Mouse (Mus musculus): ENCODE results near the gene Dera.

Dera gene

DNA sequence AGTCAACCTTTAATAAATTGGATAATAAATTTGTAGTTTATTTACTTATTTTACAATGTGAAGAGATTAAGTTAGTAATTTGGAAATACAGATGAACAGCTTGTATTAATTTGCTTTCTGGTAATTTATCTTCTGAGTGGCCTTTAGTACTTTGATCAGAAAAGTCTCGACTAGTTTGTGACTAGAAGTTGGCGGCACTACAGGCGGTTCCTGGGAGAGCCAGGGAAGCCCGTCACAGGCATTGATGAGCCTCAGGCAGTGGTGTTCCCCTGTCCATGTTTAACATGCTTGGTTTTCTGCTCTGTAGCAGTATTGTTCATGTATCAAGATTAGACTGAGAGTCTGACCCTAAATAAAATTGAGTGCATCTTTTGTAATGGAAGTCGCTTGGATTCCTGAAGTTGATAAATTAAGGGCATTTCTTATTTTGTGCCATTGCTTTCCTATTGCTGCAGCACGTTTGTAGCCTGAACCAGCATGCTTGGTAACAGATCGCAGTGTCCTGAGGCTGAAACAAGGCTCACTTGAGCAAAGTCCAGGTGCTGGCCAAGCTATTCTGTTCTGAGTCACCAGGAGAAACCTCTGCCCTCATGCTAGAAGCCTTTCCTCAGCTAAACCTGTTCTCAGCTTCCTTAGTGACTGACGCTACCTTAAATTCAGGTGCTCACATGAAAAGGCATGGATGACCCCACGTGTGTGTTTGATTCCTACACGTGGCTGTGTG is 2.6 kb upstream of the Dera start:
- in situ Hi-C loops (cut with MboI; ENCODE audit: low pct_unique_long_range_greater_than_20kb in 1 of 2, low sequenced_read_pairs in 2 of 2, unreplicated experiment in 1 of 2), result no loop called here

DNA sequence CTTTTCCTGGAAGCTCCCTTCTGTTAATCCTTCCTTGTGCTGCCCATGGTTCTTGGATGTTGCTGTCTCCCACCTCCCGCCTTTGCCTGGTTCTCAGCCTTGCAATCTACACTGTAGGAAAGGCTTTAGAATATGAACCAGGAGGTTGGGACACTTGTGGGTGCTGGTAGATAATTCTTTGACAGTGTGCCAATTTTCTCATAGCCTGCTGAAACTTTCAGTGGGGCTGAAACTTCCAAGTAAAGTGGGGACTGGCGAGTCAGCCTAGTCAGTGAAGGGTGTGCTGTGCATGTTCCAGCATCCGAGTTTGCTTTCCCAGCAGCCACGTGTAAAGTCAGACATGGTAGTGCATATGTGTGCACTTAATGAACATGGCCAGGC is 2.1 kb upstream of the Dera start:
- in situ Hi-C loops (cut with MboI; ENCODE audit: low pct_unique_long_range_greater_than_20kb in 1 of 2, low sequenced_read_pairs in 2 of 2, unreplicated experiment in 1 of 2), result no loop called here

DNA sequence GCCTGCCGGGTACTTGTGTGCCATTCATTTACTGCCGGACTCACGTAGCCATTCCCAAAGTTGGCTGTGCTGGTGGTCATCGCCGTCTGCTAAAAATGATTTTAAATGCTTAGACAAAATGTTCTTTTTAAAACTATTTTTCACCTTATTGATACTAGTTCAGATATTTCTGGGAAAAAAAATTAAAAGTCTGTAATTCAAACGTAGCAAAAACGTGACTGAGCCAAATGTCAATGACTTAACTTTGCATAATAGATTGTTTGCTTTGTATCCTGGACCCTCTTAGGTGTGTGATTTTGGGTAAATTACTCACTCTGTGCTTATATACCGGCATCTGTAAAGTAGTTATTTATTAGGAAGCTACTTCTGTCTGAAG is 499 bp downstream of the Dera start:
- in situ Hi-C loops (cut with MboI; ENCODE audit: low pct_unique_long_range_greater_than_20kb in 1 of 2, low sequenced_read_pairs in 2 of 2, unreplicated experiment in 1 of 2), result no loop called here

GRCm38 (mm10) chr6:137756310-137756709 is 2.0 kb downstream of the Dera start:
- in situ Hi-C loops (cut with MboI; ENCODE audit: low pct_unique_long_range_greater_than_20kb in 1 of 2, low sequenced_read_pairs in 2 of 2, unreplicated experiment in 1 of 2), result no loop called here

- in situ Hi-C loops (cut with MboI; ENCODE audit: low pct_unique_long_range_greater_than_20kb in 1 of 2, low sequenced_read_pairs in 2 of 2, unreplicated experiment in 1 of 2), result no loop called here
Observed at GRCm38 (mm10) chr6:137757891-137758290, 3.5 kb downstream of the Dera start.

GRCm38 (mm10) chr6:137759681-137760080 is 5.3 kb downstream of the Dera start:
- in situ Hi-C loops (cut with MboI; ENCODE audit: low pct_unique_long_range_greater_than_20kb in 1 of 2, low sequenced_read_pairs in 2 of 2, unreplicated experiment in 1 of 2), result no loop called here

GRCm38 (mm10) chr6:137760966-137761365 is 6.6 kb downstream of the Dera start:
- in situ Hi-C loops (cut with MboI; ENCODE audit: low pct_unique_long_range_greater_than_20kb in 1 of 2, low sequenced_read_pairs in 2 of 2, unreplicated experiment in 1 of 2), result no loop called here

GRCm38 (mm10) chr6:137764572-137765210 is 10.3 kb downstream of the Dera start:
- in situ Hi-C loops (cut with MboI; ENCODE audit: low pct_unique_long_range_greater_than_20kb in 1 of 2, low sequenced_read_pairs in 2 of 2, unreplicated experiment in 1 of 2), result no loop called here

DNA sequence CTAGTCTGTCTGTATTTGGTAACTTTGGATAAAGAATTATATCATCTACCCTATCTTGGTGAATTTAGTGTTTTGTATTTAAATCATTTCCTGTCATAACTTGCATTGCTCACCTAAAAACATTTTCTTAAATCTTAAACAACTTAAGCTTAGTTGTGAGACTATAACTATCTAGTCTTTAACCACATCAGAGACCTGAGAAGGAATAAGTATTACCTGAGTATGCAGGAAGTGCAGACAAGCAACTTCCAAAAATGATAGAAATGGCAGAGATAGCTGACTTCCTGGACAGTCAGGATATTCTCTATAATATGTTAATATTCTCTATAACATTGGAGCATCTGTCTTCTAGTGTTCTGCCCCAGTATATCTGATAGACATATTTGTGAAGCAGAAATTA is 11.8 kb downstream of the Dera start:
- in situ Hi-C loops (cut with MboI; ENCODE audit: low pct_unique_long_range_greater_than_20kb in 1 of 2, low sequenced_read_pairs in 2 of 2, unreplicated experiment in 1 of 2), result no loop called here

GRCm38 (mm10) chr6:137771621-137772250 is 17.4 kb downstream of the Dera start:
- in situ Hi-C loops (cut with MboI; ENCODE audit: low pct_unique_long_range_greater_than_20kb in 1 of 2, low sequenced_read_pairs in 2 of 2, unreplicated experiment in 1 of 2), result no loop called here

DNA sequence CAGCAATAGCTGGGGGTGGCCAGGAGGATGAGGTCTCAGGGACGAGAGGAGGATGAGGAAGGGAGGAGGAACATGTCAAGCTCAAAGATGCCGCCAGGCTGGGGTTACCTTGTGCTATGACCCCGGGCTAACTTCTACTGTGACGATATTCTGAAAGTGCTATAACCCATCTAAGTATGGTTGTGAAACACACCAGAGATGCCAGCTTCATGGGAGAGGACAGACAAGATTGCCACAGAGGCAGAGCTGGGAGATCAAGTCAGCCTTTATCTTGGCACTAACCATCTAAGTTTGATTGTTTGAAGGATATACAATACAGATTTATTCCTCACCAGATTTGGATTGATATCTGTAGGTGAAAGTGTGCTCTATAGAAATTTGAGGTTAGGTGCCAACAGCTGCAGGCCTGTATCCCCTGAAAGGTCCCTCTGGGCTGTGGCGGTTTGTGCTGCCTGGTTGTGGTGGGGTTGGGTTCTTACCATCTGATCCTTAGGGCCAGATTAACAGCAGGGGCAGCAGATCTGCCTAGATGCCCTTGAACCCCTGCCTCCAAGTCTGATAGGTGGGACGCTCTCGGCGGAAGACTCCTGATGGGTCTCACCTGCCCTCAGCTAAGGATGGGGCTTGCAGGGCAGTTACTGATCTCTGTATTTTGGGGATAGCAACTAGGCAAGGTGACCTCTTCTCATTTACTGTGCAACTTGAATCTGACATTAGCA is 18.7 kb downstream of the Dera start:
- in situ Hi-C loops (cut with MboI; ENCODE audit: low pct_unique_long_range_greater_than_20kb in 1 of 2, low sequenced_read_pairs in 2 of 2, unreplicated experiment in 1 of 2), result no loop called here

DNA sequence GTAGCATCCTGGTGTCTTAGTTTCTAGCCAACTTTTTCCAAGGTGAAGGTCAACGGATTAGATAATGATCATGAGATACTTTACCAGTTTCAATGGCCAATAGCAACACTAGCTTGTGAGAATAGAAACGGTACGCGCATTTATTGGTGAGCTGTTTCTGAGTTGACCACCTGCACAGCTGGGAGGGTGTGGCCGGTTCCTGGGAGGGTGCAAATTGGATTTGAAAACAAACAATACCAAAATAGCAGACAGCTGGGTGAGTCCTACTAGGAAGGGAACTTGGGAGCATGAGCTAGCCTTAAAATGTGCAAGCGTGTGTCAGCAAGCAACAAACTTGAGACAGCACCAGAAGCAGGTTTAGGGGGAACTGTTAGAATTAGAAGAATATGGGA is 19.3 kb downstream of the Dera start:
- in situ Hi-C loops (cut with MboI; ENCODE audit: low pct_unique_long_range_greater_than_20kb in 1 of 2, low sequenced_read_pairs in 2 of 2, unreplicated experiment in 1 of 2), result no loop called here

- in situ Hi-C loops (cut with MboI; ENCODE audit: low pct_unique_long_range_greater_than_20kb in 1 of 2, low sequenced_read_pairs in 2 of 2, unreplicated experiment in 1 of 2), result no loop called here
Observed at GRCm38 (mm10) chr6:137774166-137774565, 19.8 kb downstream of the Dera start.

DNA sequence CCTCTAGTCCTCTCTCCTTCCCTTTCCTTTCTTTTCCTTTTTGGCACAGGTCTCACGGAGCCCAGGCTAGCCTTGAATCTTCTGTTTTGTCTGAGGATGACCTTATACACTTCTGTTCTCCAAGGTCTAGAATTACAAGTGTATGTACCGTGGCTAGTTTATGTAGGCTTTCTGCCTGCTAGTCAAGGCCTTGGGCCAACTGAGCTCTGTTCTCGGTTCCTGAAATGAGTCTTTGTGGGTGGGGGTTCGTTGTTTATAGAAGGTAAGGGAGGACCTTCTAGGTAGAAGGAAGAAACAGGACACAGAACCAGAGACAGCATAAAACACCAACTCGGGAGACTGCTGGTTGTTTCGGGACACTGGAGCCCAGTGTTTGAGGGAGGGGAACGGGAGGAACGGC is 20.8 kb downstream of the Dera start:
- in situ Hi-C loops (cut with MboI; ENCODE audit: low pct_unique_long_range_greater_than_20kb in 1 of 2, low sequenced_read_pairs in 2 of 2, unreplicated experiment in 1 of 2), result no loop called here

DNA sequence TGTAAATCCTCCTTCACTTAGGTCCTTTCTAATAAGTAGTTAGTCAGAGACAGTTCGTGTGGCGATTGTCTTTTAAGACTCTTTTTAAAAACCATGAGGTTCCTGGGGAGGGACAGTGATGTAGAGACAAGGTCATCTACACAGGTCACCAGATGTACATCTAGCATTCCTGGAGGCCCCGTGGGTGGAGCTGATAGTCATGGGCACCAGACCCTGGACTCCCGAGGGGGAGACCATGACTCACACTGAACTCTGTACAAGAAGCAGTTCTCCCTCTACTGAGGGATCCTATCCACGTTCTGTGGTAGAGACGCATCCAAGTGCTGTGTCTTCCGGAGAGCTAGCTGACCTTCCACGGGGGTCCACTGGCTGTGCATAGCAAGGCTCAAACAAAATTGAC is 22.6 kb downstream of the Dera start:
- in situ Hi-C loops (cut with MboI; ENCODE audit: low pct_unique_long_range_greater_than_20kb in 1 of 2, low sequenced_read_pairs in 2 of 2, unreplicated experiment in 1 of 2), result no loop called here

DNA sequence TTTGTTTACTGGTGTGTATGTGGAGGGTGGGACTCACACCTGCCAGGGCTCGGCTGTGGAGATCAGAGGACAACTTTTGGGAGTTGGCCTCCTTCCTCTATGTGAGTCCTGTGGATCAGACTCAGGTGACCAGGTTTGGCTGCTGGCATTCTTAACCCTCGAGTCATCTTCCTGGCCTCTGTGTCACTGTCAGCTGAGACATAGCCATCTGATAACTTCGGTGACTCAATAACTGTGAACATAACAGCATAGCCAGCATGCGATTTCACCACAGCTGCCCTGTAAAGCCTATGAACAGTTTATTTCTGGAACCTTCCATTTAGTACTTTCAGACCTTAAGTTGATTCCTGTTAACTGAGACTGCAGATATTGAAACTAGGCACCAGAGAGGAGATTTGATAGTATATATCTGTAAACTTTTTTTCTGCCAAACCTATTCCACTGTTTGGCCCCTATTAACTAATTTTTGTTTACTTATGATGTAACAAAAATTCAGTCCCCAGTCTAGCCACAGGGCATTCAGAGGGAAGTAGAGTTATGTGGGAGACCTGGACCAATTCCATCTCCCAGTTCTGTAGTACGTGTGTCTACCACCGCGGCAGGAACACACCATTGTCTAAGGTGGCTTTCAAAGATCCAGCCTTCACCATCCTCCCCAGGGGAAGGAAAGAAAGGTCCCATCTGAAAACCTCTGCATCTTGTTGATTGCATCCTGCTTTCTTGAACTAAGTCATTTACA is 29.7 kb downstream of the Dera start:
- in situ Hi-C loops (cut with MboI; ENCODE audit: low pct_unique_long_range_greater_than_20kb in 1 of 2, low sequenced_read_pairs in 2 of 2, unreplicated experiment in 1 of 2), result no loop called here

DNA sequence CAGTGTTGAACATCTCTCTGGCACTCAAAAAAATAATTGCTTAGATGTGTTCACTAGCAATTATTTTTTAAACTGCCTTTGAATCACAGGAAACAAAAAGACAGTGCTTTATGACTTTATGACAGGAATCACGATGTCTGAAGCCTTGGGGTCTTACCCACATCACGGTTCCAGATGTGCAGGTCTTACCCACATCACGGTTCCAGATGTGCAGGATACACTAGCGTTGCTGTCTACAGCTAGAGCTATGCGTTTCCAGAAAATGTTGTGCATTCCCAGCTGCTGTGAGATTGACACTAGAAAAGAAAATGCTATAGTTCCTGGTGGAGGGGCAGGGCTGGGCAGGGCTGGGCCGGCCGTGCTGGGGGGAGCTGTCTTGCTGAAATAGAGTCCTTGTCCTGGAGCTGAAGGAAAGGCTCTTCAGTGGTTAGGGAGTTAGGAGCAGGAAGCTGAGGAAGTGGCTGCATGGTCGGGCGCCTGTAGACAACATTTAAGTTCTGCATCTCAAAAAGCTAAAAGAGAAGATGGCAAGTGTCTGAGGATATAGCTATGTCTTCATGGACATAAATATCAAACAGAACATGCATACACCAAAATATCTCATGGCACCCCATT is 34.7 kb downstream of the Dera start:
- in situ Hi-C loops (cut with MboI; ENCODE audit: low pct_unique_long_range_greater_than_20kb in 1 of 2, low sequenced_read_pairs in 2 of 2, unreplicated experiment in 1 of 2), result no loop called here

DNA sequence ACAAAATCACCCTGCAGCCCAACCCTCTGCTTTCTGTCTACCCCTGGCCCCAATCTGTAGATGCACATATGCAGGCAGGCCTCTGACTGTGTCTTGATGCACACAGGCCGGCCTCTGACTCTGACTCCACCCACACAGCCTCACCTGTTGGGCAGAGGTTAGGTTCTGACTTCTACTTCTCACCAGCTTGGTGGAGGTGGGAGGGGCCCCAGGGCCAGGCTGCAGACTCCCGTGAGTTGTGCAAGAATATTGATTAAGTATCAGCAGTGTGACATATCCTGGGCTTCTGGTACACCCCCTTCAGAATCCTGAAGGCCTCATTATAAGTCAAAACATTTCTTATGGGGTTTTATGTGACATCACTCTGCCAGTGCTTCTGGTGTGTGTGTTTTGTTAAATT is 35.3 kb downstream of the Dera start:
- in situ Hi-C loops (cut with MboI; ENCODE audit: low pct_unique_long_range_greater_than_20kb in 1 of 2, low sequenced_read_pairs in 2 of 2, unreplicated experiment in 1 of 2), result no loop called here

All from mouse embryonic stem cell (cell line).